Mouse (Mus musculus) spleen, adult 2 months (tissue): Measurements from ENCODE around the gene Sgip1. TPM values are rescaled to one million over a fixed set of nuclear protein-coding genes. Genes with fewer than 3 reads are reported as not detected.

Experiments used
- DNase-seq, 2 experiments: peaks; one replicate each; pipeline versions ENCODE4 v3.0.0 to v3.0.0-alpha.2; 2012 to 2021; ENCODE audit warnings: low spot score in 2 of 2, low read depth in 1 of 2
- H3K27ac ChIP-seq: fragments of 200-500 bp; 2 replicates; pipeline ENCODE4 v1.5.1; 2012; ENCODE audit warnings: low read length, inconsistent platforms; ENCODE audit not compliant: insufficient read depth
- H3K27me3 ChIP-seq: fragments of 200-500 bp; 2 replicates; pipeline ENCODE4 v1.6.1; 2012; ENCODE audit warnings: mild to moderate bottlenecking, moderate library complexity, low read length, inconsistent platforms; ENCODE audit not compliant: control insufficient read depth, insufficient read depth
- H3K36me3 ChIP-seq: fragments of 200-500 bp; 2 replicates; pipeline ENCODE4 v1.6.1; 2012; ENCODE audit warnings: mild to moderate bottlenecking, low read length, inconsistent platforms; ENCODE audit not compliant: control insufficient read depth, insufficient read depth
- H3K4me1 ChIP-seq: fragments of 200-500 bp; 2 replicates; pipeline ENCODE4 v1.6.1; 2011; ENCODE audit warnings: inconsistent platforms; ENCODE audit not compliant: control insufficient read depth, insufficient read depth, insufficient read length
- H3K4me3 ChIP-seq: fragments of 200-500 bp; 2 replicates; pipeline ENCODE4 v1.5.1; 2011; ENCODE audit warnings: mild to moderate bottlenecking, inconsistent platforms; ENCODE audit not compliant: insufficient read depth, insufficient read length; ENCODE audit errors: extremely low read depth
- CTCF ChIP-seq: fragments of 200-500 bp; IDR thresholded peaks from 2 replicates; pipeline ENCODE4 v1.5.1; 2011; ENCODE audit warnings: mild to moderate bottlenecking, inconsistent platforms; ENCODE audit not compliant: insufficient read depth, insufficient read length, insufficient replicate concordance; ENCODE audit errors: extremely low read depth
- POLR2A ChIP-seq: fragments of 200-500 bp; IDR thresholded peaks from 2 replicates; pipeline ENCODE4 v1.6.1; 2011; ENCODE audit warnings: low read depth, low read length, inconsistent platforms
- WGBS: fragments of 180-500 bp; shearing (Covaris S2); methylation state at CpG from one replicate; pipeline ENCODE4 v1.1.7; 2018; 5-methylcytosine and 5-hydroxymethylcytosine counted together
- polyA plus RNA-seq: library from polyadenylated mRNA; depleted of rRNA; stranded (reverse); fragments of >200 nt; gene quantifications from 2 replicates; pipeline ENCODE4 v1.2.3, GENCODE M21; 2012

The Sgip1 gene
- polyA plus RNA-seq, 1 experiment, result 0.60 TPM

- WGBS, result 82% methylated on average over 5 of the region's 5 CpGs
- DNase-seq, result no peak
Measured at GRCm38 (mm10) chr4:102974172-102974571, 233.1 kb downstream of the Sgip1 start.

GRCm38 (mm10) chr4:102976290-102977275 lies 235.5 kb downstream of the Sgip1 start:
- H3K4me3 ChIP-seq, result no peak overlapping the region
- DNase-seq, result no peak
- WGBS, result 83% methylated on average over 12 of the region's 12 CpGs
- peaks cover 6% of the 10 kb centered on the region; the same call in 1 of the 2 replicates for H3K4me1 ChIP-seq
- TF ChIP-seq POLR2A (no peak), CTCF (no peak)
- peaks cover 4% of the 10 kb centered on the region; the same call in 1 of the 2 replicates for H3K27me3 ChIP-seq
- no peak overlapping the region for H3K27ac ChIP-seq
- no peaks in the 10 kb centered on the region for H3K36me3 ChIP-seq

More at GRCm38 (mm10) chr4:102974172-102974571, 233.1 kb downstream of the Sgip1 start:
- no peak for TF ChIP-seq POLR2A
- TF ChIP-seq CTCF, result no peak
- Histone ChIP-seq H3K27ac (no peak overlapping the region), H3K4me3 (no peak overlapping the region), H3K36me3 (no peaks in the 10 kb centered on the region), H3K4me1 (peaks cover 6% of the 10 kb centered on the region; the same call in 1 of the 2 replicates), H3K27me3 (peaks cover 4% of the 10 kb centered on the region; the same call in 1 of the 2 replicates)

- TF ChIP-seq CTCF (no peak), POLR2A (no peak)
- H3K4me3 ChIP-seq, result no peak overlapping the region
- H3K36me3 ChIP-seq, result no peaks in the 10 kb centered on the region
- DNase-seq, result no peak
- 35% methylated on average over 16 of the region's 16 CpGs for WGBS
- peaks cover 4% of the 10 kb centered on the region; the same call in 1 of the 2 replicates for H3K27me3 ChIP-seq
- H3K4me1 ChIP-seq, result peaks cover 6% of the 10 kb centered on the region; the same call in 1 of the 2 replicates
- H3K27ac ChIP-seq, result no peak overlapping the region
Measured at GRCm38 (mm10) chr4:102977778-102978321, 236.8 kb downstream of the Sgip1 start.

- Histone ChIP-seq H3K27ac (no peak within 1 kb of the TSS), H3K36me3 (no peaks in the 10 kb centered on the region), H3K27me3 (peaks cover 4% of the 10 kb centered on the region; the same call in 1 of the 2 replicates), H3K4me3 (peak within 1 kb of the TSS; percentile 27; the same call in 1 of the 2 replicates), H3K4me1 (peaks cover 6% of the 10 kb centered on the region; the same call in 1 of the 2 replicates)
- WGBS, result 5% methylated on average over 13 of the region's 13 CpGs
- DNase-seq, result no peak
- TF ChIP-seq CTCF (no peak), POLR2A (no peak)
Measured at GRCm38 (mm10) chr4:102978440-102978839, 237.3 kb downstream of the Sgip1 start, which contains the start of gene Tctex1d1. TSS of gene Tctex1d1 (plus strand) at chr4:102978606.

GRCm38 (mm10) chr4:102979385-102979784 lies 238.3 kb downstream of the Sgip1 start:
- TF ChIP-seq CTCF (no peak), POLR2A (no peak)
- 14% methylated on average over 5 of the region's 5 CpGs for WGBS
- Histone ChIP-seq H3K36me3 (no peaks in the 10 kb centered on the region), H3K4me1 (peaks cover 6% of the 10 kb centered on the region; the same call in 1 of the 2 replicates), H3K27me3 (peaks cover 4% of the 10 kb centered on the region; the same call in 1 of the 2 replicates), H3K27ac (no peak overlapping the region), H3K4me3 (no peak overlapping the region)
- no peak for DNase-seq

GRCm38 (mm10) chr4:102981709-102982108 lies 240.6 kb downstream of the Sgip1 start:
- H3K27me3 ChIP-seq, result peaks cover 4% of the 10 kb centered on the region; the same call in 1 of the 2 replicates
- 74% methylated on average over 8 of the region's 8 CpGs for WGBS

More at GRCm38 (mm10) chr4:102981709-102982108, 240.6 kb downstream of the Sgip1 start:
- DNase-seq, result no peak
- peaks cover 6% of the 10 kb centered on the region; the same call in 1 of the 2 replicates for H3K4me1 ChIP-seq
- H3K4me3 ChIP-seq, result no peak overlapping the region
- TF ChIP-seq CTCF (no peak), POLR2A (no peak)
- H3K27ac ChIP-seq, result no peak overlapping the region
- H3K36me3 ChIP-seq, result no peaks in the 10 kb centered on the region
